Mouse (Mus musculus) liver, embryonic 14.5 days (tissue): Measurements from ENCODE around the gene Cmtr1.
A peak's percentile ranks its signal among the peaks of the same experiment; 100 is the strongest.

Experiments
- CTCF ChIP-seq: IDR thresholded peaks from 2 replicates; pipeline ENCODE4 v1.5.1; 2016; ENCODE audit warnings: antibody characterized with exemption, low read depth, control low read depth
- EP300 ChIP-seq: IDR thresholded peaks from 2 replicates; pipeline ENCODE4 v1.6.1; 2016; ENCODE audit warnings: antibody characterized with exemption, low read depth

DNA sequence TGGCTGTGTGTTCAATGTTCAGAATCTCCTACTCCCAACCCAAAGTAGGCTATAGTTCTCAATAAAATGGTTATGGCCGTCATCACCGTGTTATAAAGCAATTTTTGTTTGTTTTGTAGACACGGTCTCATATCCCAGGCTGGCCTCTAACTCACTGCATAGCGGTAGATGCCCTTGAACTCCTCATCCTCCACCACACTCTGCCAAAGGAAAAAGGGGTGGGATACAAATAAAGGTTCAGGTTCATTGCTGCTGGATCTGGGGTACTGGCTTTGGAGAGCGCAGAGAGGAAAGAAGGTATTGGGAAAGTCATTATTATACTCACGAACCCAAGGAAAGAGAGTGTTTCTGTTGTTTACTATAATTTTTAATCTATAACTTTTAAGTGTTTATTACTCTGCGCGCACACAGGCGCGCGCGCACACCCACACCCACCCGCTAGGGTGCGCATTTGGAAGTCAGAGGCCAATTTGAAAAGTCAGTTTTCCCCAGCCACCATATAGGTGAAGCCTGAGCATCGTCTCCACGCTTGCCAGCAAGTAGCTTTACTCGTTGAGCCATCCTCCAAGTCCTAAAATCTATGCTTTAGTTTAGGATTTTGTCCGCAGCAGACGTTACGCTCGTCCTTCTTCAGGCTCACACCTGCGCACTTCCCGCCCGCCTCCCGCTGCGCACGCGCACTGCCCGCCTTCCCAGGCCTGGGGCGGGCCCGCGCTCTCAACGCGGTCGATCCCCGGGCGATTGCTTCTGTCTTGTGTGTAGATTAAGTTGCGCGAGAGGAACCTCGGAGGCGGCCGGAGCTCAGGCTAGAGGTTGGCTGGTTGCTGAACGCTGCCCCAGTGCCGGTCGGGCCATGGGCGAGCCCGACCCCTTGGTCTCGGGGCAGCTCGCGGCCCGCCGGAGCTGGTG is 46.0 kb upstream of the Cmtr1 start, which contains the start of the genes Rnf8 and Gm28043:
- TF ChIP-seq CTCF = peak; percentile 84
- TF ChIP-seq EP300 = no peak
